Mouse (Mus musculus) cerebellum, adult 18-20 months (tissue): ENCODE results near the gene Car10.

Source experiments
- DNase-seq, 2 experiments: peaks; one replicate each; pipeline ENCODE4 v3.0.0; 2021

Gene Car10

GRCm38 (mm10) chr11:93590652-93591051 is 492.8 kb downstream of the Car10 start:
- no peak for DNase-seq

- no peak for DNase-seq
These were observed 496.2 kb downstream of the Car10 start for GRCm38 (mm10) chr11:93594033-93594432.

GRCm38 (mm10) chr11:93598175-93598574 is 500.3 kb downstream of the Car10 start:
- DNase-seq = peak in 1 of 2 experiments; percentile 24

GRCm38 (mm10) chr11:93599755-93600154 is 501.9 kb downstream of the Car10 start:
- no peak for DNase-seq

GRCm38 (mm10) chr11:93603575-93603974 is 505.7 kb downstream of the Car10 start:
- no peak for DNase-seq

- peak; percentile 50 to 52 for DNase-seq
These were observed 509.3 kb downstream of the Car10 start for GRCm38 (mm10) chr11:93607111-93607510.

GRCm38 (mm10) chr11:93608716-93609115 is 510.9 kb downstream of the Car10 start:
- no peak for DNase-seq

- peak; percentile 67 to 74 for DNase-seq
These were observed 514.2 kb downstream of the Car10 start for GRCm38 (mm10) chr11:93612071-93612470.

GRCm38 (mm10) chr11:93614851-93615250 is 517.0 kb downstream of the Car10 start:
- peak; percentile 75 to 84 for DNase-seq

GRCm38 (mm10) chr11:93623605-93624004 is 525.8 kb downstream of the Car10 start:
- peak in 1 of 2 experiments; percentile 38 for DNase-seq

- DNase-seq = peak; percentile 43 to 45
These were observed 541.6 kb downstream of the Car10 start for GRCm38 (mm10) chr11:93639410-93639809.

- DNase-seq = peak; percentile 32 to 35
These were observed 543.1 kb downstream of the Car10 start for GRCm38 (mm10) chr11:93640954-93641353.

GRCm38 (mm10) chr11:93642331-93642730 is 544.5 kb downstream of the Car10 start:
- DNase-seq = peak; percentile 31

- peak; percentile 65 for DNase-seq
These were observed 545.2 kb downstream of the Car10 start for GRCm38 (mm10) chr11:93643006-93643405.

GRCm38 (mm10) chr11:93643436-93643835 is 545.6 kb downstream of the Car10 start:
- DNase-seq = peak; percentile 73 to 75

GRCm38 (mm10) chr11:93646216-93646615 is 548.4 kb downstream of the Car10 start:
- DNase-seq = no peak
